Mouse (Mus musculus): ENCODE results near the gene Tcf3.

- TF ChIP-seq CTCF (IDR thresholded peaks at IDR 0.05; ENCODE audit: low read depth, low read length) (no peak), POLR2A (IDR thresholded peaks at IDR 0.05; ENCODE audit: borderline replicate concordance, low read depth, low read length) (no peak)
Measured at GRCm38 (mm10) chr10:80371411-80371966, 62.0 kb downstream of the Tcf3 start.
